Mouse (Mus musculus) liver, embryonic 11.5 days (tissue): Measurements from ENCODE around the gene Sprr2e. TPM values are rescaled to one million over a fixed set of nuclear protein-coding genes. Genes with fewer than 3 reads are reported as not detected.

Experiments used
- ATAC-seq: fragments of 200-750 bp; cut with Nextera tagmentation; replicated peaks from 2 replicates; pipeline ENCODE4 v1.8.0; 2017; ENCODE audit warnings: moderate number of reproducible peaks, mild to moderate bottlenecking, moderate TSS enrichment, moderate library complexity; ENCODE audit not compliant: low FRiP score
- DNase-seq: peaks from one replicate; pipeline ENCODE4 v3.0.0-alpha.2; 2017; ENCODE audit warnings: low spot score
- H3K27ac ChIP-seq: fragments of 300-500 bp; sonication (generic); 2 replicates; pipeline ENCODE4 v1.5.1; 2014; ENCODE audit warnings: mild to moderate bottlenecking, low read depth, low read length, control low read depth
- H3K27me3 ChIP-seq: fragments of 300-500 bp; sonication (generic); replicated peaks from 2 replicates; pipeline ENCODE4 v1.6.1; 2014; ENCODE audit warnings: low read length, mixed read lengths; ENCODE audit not compliant: control insufficient read depth, insufficient read depth
- H3K36me3 ChIP-seq: fragments of 300-500 bp; sonication (generic); 2 replicates; pipeline ENCODE4 v1.6.1; 2014; ENCODE audit warnings: mild to moderate bottlenecking, low read length, moderate library complexity, mixed read lengths; ENCODE audit not compliant: control insufficient read depth, insufficient read depth
- H3K4me1 ChIP-seq: fragments of 300-500 bp; sonication (generic); replicated peaks from 2 replicates; pipeline ENCODE4 v1.6.1; 2014; ENCODE audit warnings: low read length, mixed read lengths; ENCODE audit not compliant: control insufficient read depth, insufficient read depth
- H3K4me2 ChIP-seq: fragments of 300-500 bp; sonication (generic); 2 replicates; pipeline ENCODE4 v1.6.1; 2014; ENCODE audit warnings: mild to moderate bottlenecking, control low read depth, moderate library complexity
- H3K4me3 ChIP-seq: fragments of 300-500 bp; sonication (generic); 2 replicates; pipeline ENCODE4 v1.5.1; 2014; ENCODE audit warnings: low read depth, low read length, control low read depth
- H3K9ac ChIP-seq: fragments of 300-500 bp; sonication (generic); 2 replicates; pipeline ENCODE4 v1.6.1; 2014; ENCODE audit warnings: low read depth, low read length, control low read depth
- H3K9me3 ChIP-seq: fragments of 300-500 bp; sonication (generic); 2 replicates; pipeline ENCODE4 v1.6.1; 2016; ENCODE audit warnings: low read length, inconsistent platforms, mixed read lengths; ENCODE audit not compliant: control insufficient read depth
- WGBS: fragments of 180-500 bp; shearing (Covaris S2); extraction: QIAGEN DNeasy Blood & Tissue Kit; methylation state at CpG from one replicate; pipeline ENCODE4 v1.1.7; 2014; 5-methylcytosine and 5-hydroxymethylcytosine counted together
- polyA plus RNA-seq: library from polyadenylated mRNA; unstranded; fragments of >200 nt; fragmentation: Nextera tagmentation; extraction: Ambion mirVana; gene quantifications from 2 replicates; pipeline ENCODE4 v1.2.1, GENCODE M21; 2014

Sprr2e gene
- polyA plus RNA-seq, 1 experiment from 2014 or later, result not detected

GRCm38 (mm10) chr3:92385385-92385784, 33.4 kb downstream of the Sprr2e start, which contains the start of gene Sprr2h:
TSS of gene Sprr2h (plus strand) at chr3:92385685.
- Histone ChIP-seq H3K4me1 (no peaks in the 10 kb centered on the region), H3K9me3 (no peaks in the 10 kb centered on the region), H3K4me3 (no peak within 1 kb of the TSS), H3K36me3 (no peaks in the 10 kb centered on the region), H3K9ac (no peak within 1 kb of the TSS), H3K4me2 (no peak within 1 kb of the TSS), H3K27ac (no peak within 1 kb of the TSS), H3K27me3 (no peaks in the 10 kb centered on the region)
- ATAC-seq (no peak), DNase-seq (no peak)
- WGBS, result 69% methylated on average over 1 of the region's 1 CpGs

DNA sequence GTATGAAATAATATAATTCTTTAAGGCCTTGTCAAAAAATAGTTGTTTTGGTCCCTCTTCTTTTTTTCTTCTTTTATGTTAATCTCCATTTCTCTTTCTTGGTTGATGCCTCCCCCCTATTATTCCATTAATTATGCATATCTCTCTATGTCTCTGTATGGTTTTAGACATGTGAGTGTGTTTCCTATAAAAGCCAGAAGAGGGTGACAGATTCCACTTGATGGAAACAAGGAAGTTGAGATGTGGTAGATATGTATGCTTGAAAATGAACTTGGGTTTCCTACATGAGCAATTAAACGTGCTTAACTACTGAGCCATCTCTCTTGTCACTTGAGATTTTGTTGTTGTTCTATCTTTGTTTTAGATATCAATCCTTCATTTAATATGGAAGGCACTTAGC, 42.4 kb downstream of the Sprr2e start:
- H3K4me2 ChIP-seq, result no peak overlapping the region
- no peak overlapping the region for H3K9ac ChIP-seq
- WGBS, result 42% methylated on average over 1 of the region's 1 CpGs
- no peak overlapping the region for H3K27ac ChIP-seq
- no peaks in the 10 kb centered on the region for H3K36me3 ChIP-seq
- H3K4me3 ChIP-seq, result no peak overlapping the region
- H3K27me3 ChIP-seq, result no peaks in the 10 kb centered on the region
- DNase-seq (no peak), ATAC-seq (no peak)
- no peaks in the 10 kb centered on the region for H3K9me3 ChIP-seq
- no peaks in the 10 kb centered on the region for H3K4me1 ChIP-seq

Other genes with a start within 250 kb of the Sprr2e start
- not detected in 2 replicates for gene Prr9, start 228.2 kb upstream of the Sprr2e start, polyA plus RNA-seq
- gene Lelp1, start 209.4 kb upstream of the Sprr2e start, polyA plus RNA-seq, result not detected in 2 replicates
- not detected in 2 replicates for gene Sprr2a1, start 136.3 kb upstream of the Sprr2e start, polyA plus RNA-seq
- gene Sprr2a2, start 136.2 kb upstream of the Sprr2e start, polyA plus RNA-seq, result 1.1 TPM in 1 of 2 replicates, not detected in the other
- not detected in 2 replicates for gene Sprr2a3, start 66.7 kb upstream of the Sprr2e start, polyA plus RNA-seq
- not detected in 2 replicates for gene Sprr2b, start 35.5 kb upstream of the Sprr2e start, polyA plus RNA-seq
- not detected in 2 replicates for gene Sprr2d, start 13.0 kb upstream of the Sprr2e start, polyA plus RNA-seq
- not detected in 2 replicates for gene Sprr2f, start 13.0 kb downstream of the Sprr2e start, polyA plus RNA-seq
- not detected in 2 replicates for gene Sprr2h, start 33.5 kb downstream of the Sprr2e start, polyA plus RNA-seq
- gene Sprr2i, start 55.8 kb downstream of the Sprr2e start, polyA plus RNA-seq, result not detected in 2 replicates
- not detected in 2 replicates for gene Sprr2j-ps, start 65.9 kb downstream of the Sprr2e start, polyA plus RNA-seq
- gene Gm9774, start 77.3 kb downstream of the Sprr2e start, polyA plus RNA-seq, result 7.2 and 9.1 TPM in 2 replicates
- not detected in 2 replicates for gene Sprr2k, start 80.4 kb downstream of the Sprr2e start, polyA plus RNA-seq
- not detected in 2 replicates for gene Sprr1b, start 86.6 kb downstream of the Sprr2e start, polyA plus RNA-seq
- not detected in 2 replicates for gene Sprr3, start 106.6 kb downstream of the Sprr2e start, polyA plus RNA-seq
- not detected in 2 replicates for gene Sprr1a, start 133.8 kb downstream of the Sprr2e start, polyA plus RNA-seq
- gene Sprr4, start 148.3 kb downstream of the Sprr2e start, polyA plus RNA-seq, result not detected in 2 replicates
- gene 2310046K23Rik, start 182.4 kb downstream of the Sprr2e start, polyA plus RNA-seq, result not detected in 2 replicates
- 0.08 TPM in 1 of 2 replicates, not detected in the other for gene Ivl, start 221.6 kb downstream of the Sprr2e start, polyA plus RNA-seq
- 0.22 TPM in 1 of 2 replicates, not detected in the other for gene Smcp, start 236.9 kb downstream of the Sprr2e start, polyA plus RNA-seq